Mouse (Mus musculus) MEL (cell line): ENCODE measurements at regions not wholly inside any gene's neighbourhood (a gene's known extent, or its start where the extent isn't known, plus 50 kb on each side); places are given as distances from the start of the nearest gene placed in this dataset.

ENCODE experiments used
- DNase-seq: peaks from one replicate; pipeline ENCODE4 v3.0.0; 2011; ENCODE audit warnings: low read depth, low spot score
- H3K27ac ChIP-seq: 2 replicates; pipeline ENCODE4 v1.5.1; 2012; ENCODE audit warnings: low read depth, mild to moderate bottlenecking, control low read depth, low read length, moderate library complexity; ENCODE audit not compliant: control insufficient read depth
- H3K27me3 ChIP-seq, 2 experiments: fragments of 150-350 bp in 1 of 2; sonication (generic) in 1 of 2; 2 replicates each; pipeline ENCODE4 v1.6.1; 2012; ENCODE audit warnings: low read length in 2 of 2, mild to moderate bottlenecking in 2 of 2, improper control_type of control experiment in 1 of 2, moderate library complexity in 1 of 2; ENCODE audit not compliant: insufficient read depth in 2 of 2, control insufficient read depth in 1 of 2
- H3K36me3 ChIP-seq, 2 experiments: 2 replicates each; pipeline ENCODE4 v1.6.1; 2012 to 2014; ENCODE audit warnings: low read length in 2 of 2, improper control_type of control experiment in 1 of 2, inconsistent platforms in 1 of 2, mild to moderate bottlenecking in 1 of 2; ENCODE audit not compliant: insufficient read depth in 2 of 2, control insufficient read depth in 1 of 2
- H3K4me1 ChIP-seq, 2 experiments: fragments of 150-350 bp in 1 of 2; sonication (generic) in 1 of 2; 2 replicates each; pipeline ENCODE4 v1.6.1; 2012; ENCODE audit warnings: low read length in 2 of 2, improper control_type of control experiment in 1 of 2, mild to moderate bottlenecking in 1 of 2; ENCODE audit not compliant: insufficient read depth in 2 of 2, control insufficient read depth in 1 of 2
- H3K4me3 ChIP-seq, 2 experiments: fragments of 150-350 bp in 1 of 2; sonication (generic) in 1 of 2; 2 replicates each; pipeline ENCODE4 v1.5.1; 2012; ENCODE audit warnings: low read depth in 2 of 2, low read length in 2 of 2, mild to moderate bottlenecking in 2 of 2, moderate library complexity in 2 of 2, control low read depth in 1 of 2, improper control_type of control experiment in 1 of 2; ENCODE audit not compliant: control insufficient read depth in 1 of 2, insufficient read depth in 1 of 2
- H3K79me2 ChIP-seq: 2 replicates; pipeline ENCODE4 v1.6.1; 2012; ENCODE audit warnings: mild to moderate bottlenecking, low read length, moderate library complexity; ENCODE audit not compliant: control insufficient read depth, poor library complexity, insufficient read depth
- H3K9ac ChIP-seq: 2 replicates; pipeline ENCODE4 v1.6.1; 2012; ENCODE audit warnings: low read depth, mild to moderate bottlenecking, control low read depth, low read length, moderate library complexity; ENCODE audit not compliant: control insufficient read depth, poor library complexity, severe bottlenecking
- H3K9me3 ChIP-seq: fragments of 150-350 bp; sonication (generic); replicated peaks from 2 replicates; pipeline ENCODE4 v1.6.1; 2012; ENCODE audit warnings: mild to moderate bottlenecking, low read length, improper control_type of control experiment, moderate library complexity; ENCODE audit not compliant: insufficient read depth
- BHLHE40 ChIP-seq: IDR thresholded peaks from 2 replicates; pipeline ENCODE4 v1.6.1; 2012; ENCODE audit warnings: low read depth, mild to moderate bottlenecking, inconsistent platforms, low read length, improper control_type of control experiment, borderline replicate concordance
- CHD1 ChIP-seq: IDR thresholded peaks from 2 replicates; pipeline ENCODE4 v1.6.1; 2012; ENCODE audit warnings: low read depth, mild to moderate bottlenecking, inconsistent platforms, low read length, improper control_type of control experiment
- CHD2 ChIP-seq: IDR thresholded peaks from 2 replicates; pipeline ENCODE4 v1.6.1; 2011; ENCODE audit warnings: low read length, improper control_type of control experiment
- E2F4 ChIP-seq: IDR thresholded peaks from 2 replicates; pipeline ENCODE4 v1.6.1; 2011; ENCODE audit warnings: low read depth, low read length, improper control_type of control experiment, borderline replicate concordance
- EP300 ChIP-seq, 2 experiments: IDR thresholded peaks; 2 replicates each; pipeline ENCODE4 v1.6.1; 2011; ENCODE audit warnings: improper control_type of control experiment in 2 of 2, low read length in 2 of 2, low read depth in 1 of 2, mild to moderate bottlenecking in 1 of 2
- ETS1 ChIP-seq: IDR thresholded peaks from 2 replicates; pipeline ENCODE4 v1.6.1; 2012; ENCODE audit warnings: low read depth, mild to moderate bottlenecking, inconsistent platforms, low read length, improper control_type of control experiment, moderate library complexity
- GABPA ChIP-seq: IDR thresholded peaks from 2 replicates; pipeline ENCODE4 v1.6.1; 2012; ENCODE audit warnings: low read depth, mild to moderate bottlenecking, inconsistent platforms, low read length, improper control_type of control experiment, moderate library complexity
- GATA1 ChIP-seq: IDR thresholded peaks from 2 replicates; pipeline ENCODE4 v1.6.1; 2011; ENCODE audit warnings: low read depth, low read length, improper control_type of control experiment
- HCFC1 ChIP-seq: IDR thresholded peaks from 2 replicates; pipeline ENCODE4 v1.6.1; 2012; ENCODE audit warnings: low read depth, mild to moderate bottlenecking, inconsistent platforms, low read length, improper control_type of control experiment, moderate library complexity
- JUND ChIP-seq: IDR thresholded peaks from 2 replicates; pipeline ENCODE4 v1.6.1; 2011; ENCODE audit warnings: low read depth, mild to moderate bottlenecking, improper control_type of control experiment, low read length
- KAT2A ChIP-seq: conservative IDR thresholded peaks from 2 replicates; pipeline ENCODE4 v1.6.1; 2012; ENCODE audit warnings: low read depth, low read length, improper control_type of control experiment, inconsistent platforms
- MAFK ChIP-seq: IDR thresholded peaks from 2 replicates; pipeline ENCODE4 v1.6.1; 2011; ENCODE audit warnings: low read depth, mild to moderate bottlenecking, low read length, improper control_type of control experiment, borderline replicate concordance
- MAX ChIP-seq: IDR thresholded peaks from 2 replicates; pipeline ENCODE4 v1.6.1; 2011; ENCODE audit warnings: low read length, improper control_type of control experiment
- MAZ ChIP-seq: IDR thresholded peaks from 2 replicates; pipeline ENCODE4 v1.6.1; 2012; ENCODE audit warnings: low read depth, mild to moderate bottlenecking, inconsistent platforms, low read length, improper control_type of control experiment
- MEF2A ChIP-seq: IDR thresholded peaks from 2 replicates; pipeline ENCODE4 v1.6.1; 2014; ENCODE audit warnings: low read depth, mild to moderate bottlenecking, inconsistent platforms, low read length, improper control_type of control experiment; ENCODE audit not compliant: poor library complexity, insufficient replicate concordance, severe bottlenecking; ENCODE audit errors: extremely low read depth
- MXI1 ChIP-seq: IDR thresholded peaks from 2 replicates; pipeline ENCODE4 v1.6.1; 2011; ENCODE audit warnings: mild to moderate bottlenecking, low read depth, low read length, improper control_type of control experiment
- MYB ChIP-seq: IDR thresholded peaks from 2 replicates; pipeline ENCODE4 v1.6.1; 2011; ENCODE audit warnings: mild to moderate bottlenecking, low read depth, low read length, improper control_type of control experiment
- MYC ChIP-seq: IDR thresholded peaks from 2 replicates; pipeline ENCODE4 v1.6.1; 2011; ENCODE audit warnings: low read depth, mild to moderate bottlenecking, low read length, improper control_type of control experiment, moderate library complexity
- NELFE ChIP-seq: IDR thresholded peaks from 2 replicates; pipeline ENCODE4 v1.6.1; 2011; ENCODE audit warnings: low read depth, low read length, improper control_type of control experiment
- NRF1 ChIP-seq: IDR thresholded peaks from 2 replicates; pipeline ENCODE4 v1.6.1; 2014; ENCODE audit warnings: low read depth, mild to moderate bottlenecking, inconsistent platforms, low read length, improper control_type of control experiment, moderate library complexity; ENCODE audit not compliant: poor library complexity, insufficient read depth, severe bottlenecking
- POLR2A ChIP-seq, 2 experiments: IDR thresholded peaks; 2 replicates each; pipeline ENCODE4 v1.6.1; 2011 to 2012; ENCODE audit warnings: low read length in 2 of 2, mild to moderate bottlenecking in 2 of 2, control low read depth in 1 of 2, improper control_type of control experiment in 1 of 2, low read depth in 1 of 2, moderate library complexity in 1 of 2; ENCODE audit not compliant: control insufficient read depth in 1 of 2, insufficient read depth in 1 of 2, poor library complexity in 1 of 2
- POLR2AphosphoS2 ChIP-seq: IDR thresholded peaks from 2 replicates; pipeline ENCODE4 v1.6.1; 2011; ENCODE audit warnings: low read length, improper control_type of control experiment
- POLR2AphosphoS5 ChIP-seq: IDR thresholded peaks from 2 replicates; pipeline ENCODE4 v1.6.1; 2012; ENCODE audit warnings: low read depth, borderline replicate concordance, mild to moderate bottlenecking, inconsistent platforms, low read length, moderate library complexity, mixed read lengths
- RCOR1 ChIP-seq: IDR thresholded peaks from 2 replicates; pipeline ENCODE4 v1.6.1; 2012; ENCODE audit warnings: low read depth, mild to moderate bottlenecking, inconsistent platforms, low read length, improper control_type of control experiment
- SIN3A ChIP-seq: IDR thresholded peaks from 2 replicates; pipeline ENCODE4 v1.6.1; 2012; ENCODE audit warnings: low read length, improper control_type of control experiment, inconsistent platforms
- TAL1 ChIP-seq: IDR thresholded peaks from 2 replicates; pipeline ENCODE4 v1.6.1; 2012; ENCODE audit warnings: mild to moderate bottlenecking, inconsistent platforms, low read length, moderate library complexity, mixed read lengths
- TBP ChIP-seq: IDR thresholded peaks from 2 replicates; pipeline ENCODE4 v1.8.0; 2011; ENCODE audit warnings: low read depth, low read length, improper control_type of control experiment
- TCF12 ChIP-seq: IDR thresholded peaks from 2 replicates; pipeline ENCODE4 v1.6.1; 2014; ENCODE audit warnings: low read depth, mild to moderate bottlenecking, inconsistent platforms, low read length, improper control_type of control experiment, moderate library complexity
- UBTF ChIP-seq: IDR thresholded peaks from 2 replicates; pipeline ENCODE4 v1.6.1; 2012; ENCODE audit warnings: low read depth, mild to moderate bottlenecking, inconsistent platforms, low read length, improper control_type of control experiment, moderate library complexity, borderline replicate concordance; ENCODE audit not compliant: insufficient read depth
- USF1 ChIP-seq: IDR thresholded peaks from 2 replicates; pipeline ENCODE4 v1.6.1; 2014; ENCODE audit warnings: low read depth, mild to moderate bottlenecking, inconsistent platforms, low read length, improper control_type of control experiment, moderate library complexity
- USF2 ChIP-seq, 2 experiments: IDR thresholded peaks; 2 replicates each; pipeline ENCODE4 v1.6.1; 2011 to 2012; ENCODE audit warnings: improper control_type of control experiment in 2 of 2, low read length in 2 of 2, borderline replicate concordance in 1 of 2, inconsistent platforms in 1 of 2, low read depth in 1 of 2, mild to moderate bottlenecking in 1 of 2; ENCODE audit not compliant: insufficient read depth in 1 of 2
- ZC3H11A ChIP-seq: IDR thresholded peaks from 2 replicates; pipeline ENCODE4 v1.6.1; 2012; ENCODE audit warnings: low read depth, mild to moderate bottlenecking, inconsistent platforms, low read length, improper control_type of control experiment
- ZKSCAN1 ChIP-seq: IDR thresholded peaks from 2 replicates; pipeline ENCODE4 v1.6.1; 2012; ENCODE audit warnings: low read depth, mild to moderate bottlenecking, inconsistent platforms, low read length, improper control_type of control experiment, moderate library complexity
- ZMIZ1 ChIP-seq: IDR thresholded peaks from 2 replicates; pipeline ENCODE4 v1.6.1; 2012; ENCODE audit warnings: low read depth, mild to moderate bottlenecking, inconsistent platforms, low read length, improper control_type of control experiment, moderate library complexity
- ZNF384 ChIP-seq: IDR thresholded peaks from 2 replicates; pipeline ENCODE4 v1.6.1; 2012; ENCODE audit warnings: low read depth, mild to moderate bottlenecking, inconsistent platforms, low read length, improper control_type of control experiment

- peak overlapping the region; percentile 99 for H3K27ac ChIP-seq
- no peaks in the 10 kb centered on the region; the same call in 1 of the 2 replicates for H3K79me2 ChIP-seq
- no peaks in the 10 kb centered on the region for H3K9me3 ChIP-seq
- peaks cover 13 to 19% of the 10 kb centered on the region in 2 experiments for H3K4me1 ChIP-seq
- H3K36me3 ChIP-seq = peaks cover 0 to 15% of the 10 kb centered on the region in 2 experiments; a peak in 2 of 4 replicates
- H3K27me3 ChIP-seq = no peaks in the 10 kb centered on the region
- H3K4me3 ChIP-seq = peak overlapping the region; percentile 49 to 60
- H3K9ac ChIP-seq = peak overlapping the region; percentile 72
- peak; percentile 88 for DNase-seq
- TF ChIP-seq MYB (peak; percentile 94), EP300 (IDR thresholded peaks at IDR 0.05; ENCODE audit: low read depth in 1 of 2, low read length in 2 of 2) (peak; percentile 81 to 93), KAT2A (no peak), BHLHE40 (peak; percentile 67; the same call in 1 of the 2 replicates), CHD2 (no peak), TCF12 (peak; percentile 87), E2F4 (no peak), NRF1 (peak; percentile 32; the same call in 1 of the 2 replicates), TAL1 (no peak), SIN3A (peak; percentile 78; the same call in 1 of the 2 replicates), ZMIZ1 (no peak), NELFE (no peak), JUND (no peak), TBP (peak; percentile 74), POLR2AphosphoS5 (no peak), GABPA (no peak), HCFC1 (peak; percentile 31; the same call in 1 of the 2 replicates), POLR2AphosphoS2 (peak; percentile 69; the same call in 1 of the 2 replicates), MAFK (no peak), CHD1 (peak; percentile 85; the same call in 1 of the 2 replicates), MAX (no peak), ETS1 (peak; percentile 88), MYC (peak; percentile 87), MXI1 (peak; percentile 46; the same call in 1 of the 2 replicates), MEF2A (no peak), UBTF (no peak), USF1 (no peak), POLR2A (IDR thresholded peaks at IDR 0.05; ENCODE audit: control insufficient read depth in 1 of 2, insufficient read depth in 1 of 2, low read depth in 1 of 2, low read length in 2 of 2, poor library complexity in 1 of 2) (peak in 1 of 2 experiments; percentile 45; a peak in 1 of 4 replicates), ZKSCAN1 (no peak), ZC3H11A (no peak), RCOR1 (peak; percentile 71; the same call in 1 of the 2 replicates), USF2 (IDR thresholded peaks at IDR 0.05; ENCODE audit: borderline replicate concordance in 1 of 2, insufficient read depth in 1 of 2, low read depth in 1 of 2, low read length in 2 of 2) (no peak), MAZ (peak; percentile 73), GATA1 (peak; percentile 87), ZNF384 (no peak)
These were observed 86.8 kb upstream of the Gm47985 start for GRCm38 (mm10) chr1:151095344-151096050.
